Mouse (Mus musculus): ENCODE measurements around the gene Atg7. TPM values are rescaled to one million over a fixed set of nuclear protein-coding genes. Genes with fewer than 3 reads are reported as not detected.

Atg7 gene
- total RNA-seq, 1 experiment from 2014 or later: 33.2 TPM

DNA sequence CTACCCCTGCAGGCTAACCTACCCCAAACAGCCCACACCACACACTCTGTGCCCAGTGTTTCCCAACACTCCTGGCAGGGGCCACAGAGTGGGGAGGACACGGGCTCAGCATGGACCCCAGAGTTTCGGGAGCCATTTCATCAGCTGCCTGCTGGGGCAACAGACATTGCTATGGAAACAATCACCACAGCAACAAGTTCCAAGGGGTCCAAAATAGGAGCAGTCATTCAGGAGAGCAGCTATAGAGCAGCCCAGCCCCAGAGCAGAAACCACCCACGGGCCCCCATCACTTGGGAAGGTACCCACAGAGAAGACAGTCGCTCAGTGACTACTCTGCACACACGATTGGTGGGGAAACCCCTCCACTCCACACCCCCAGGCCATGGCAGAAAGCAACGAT lies 249.5 kb downstream of the Atg7 start:
- ATAC-seq (replicated peaks in 1 of 2; ENCODE audit: insufficient read depth in 1 of 2, low FRiP score in 2 of 2, low TSS enrichment in 1 of 2, low read depth in 1 of 2, poor library complexity in 2 of 2, severe bottlenecking in 2 of 2): no peak

DNA sequence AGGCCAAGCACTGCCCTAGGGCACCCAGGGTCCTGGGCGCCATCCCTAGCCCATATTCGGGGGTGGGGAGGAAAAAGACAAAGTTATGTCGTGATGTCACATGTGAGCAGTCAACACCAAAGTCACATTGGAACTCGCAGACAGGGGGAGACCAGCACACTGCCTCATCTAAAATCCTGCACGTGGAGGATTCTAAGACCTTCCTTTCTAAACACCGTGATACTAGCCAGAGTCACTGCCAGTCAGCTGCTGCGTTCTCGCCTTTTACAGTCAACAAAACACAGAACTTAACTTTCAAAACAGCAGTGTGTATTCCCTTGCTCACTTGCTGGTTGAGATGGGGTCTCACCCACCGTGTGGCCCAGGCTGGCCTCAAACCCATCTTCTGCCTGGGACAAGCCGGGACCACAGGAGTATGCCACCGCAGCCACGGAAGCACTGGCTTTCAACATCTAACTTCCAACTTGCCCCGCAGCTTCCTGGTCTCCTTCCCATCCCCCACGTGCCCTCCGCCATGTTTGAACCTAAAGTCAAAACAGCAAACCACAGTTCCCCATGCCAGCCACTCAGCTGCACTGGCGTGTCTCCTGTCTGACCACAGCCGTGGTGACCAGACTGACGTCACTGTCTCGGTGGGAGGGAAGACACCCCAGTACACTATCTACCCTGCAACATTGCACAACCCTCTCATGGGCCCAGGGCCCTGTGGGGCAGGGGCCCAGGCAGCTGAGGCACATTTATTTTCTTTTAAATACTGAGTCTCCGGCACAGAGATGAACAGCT lies 250.7 kb downstream of the Atg7 start:
- peak; percentile 86 to 88 for ATAC-seq (replicated peaks in 1 of 2; ENCODE audit: insufficient read depth in 1 of 2, low FRiP score in 2 of 2, low TSS enrichment in 1 of 2, low read depth in 1 of 2, poor library complexity in 2 of 2, severe bottlenecking in 2 of 2)

DNA sequence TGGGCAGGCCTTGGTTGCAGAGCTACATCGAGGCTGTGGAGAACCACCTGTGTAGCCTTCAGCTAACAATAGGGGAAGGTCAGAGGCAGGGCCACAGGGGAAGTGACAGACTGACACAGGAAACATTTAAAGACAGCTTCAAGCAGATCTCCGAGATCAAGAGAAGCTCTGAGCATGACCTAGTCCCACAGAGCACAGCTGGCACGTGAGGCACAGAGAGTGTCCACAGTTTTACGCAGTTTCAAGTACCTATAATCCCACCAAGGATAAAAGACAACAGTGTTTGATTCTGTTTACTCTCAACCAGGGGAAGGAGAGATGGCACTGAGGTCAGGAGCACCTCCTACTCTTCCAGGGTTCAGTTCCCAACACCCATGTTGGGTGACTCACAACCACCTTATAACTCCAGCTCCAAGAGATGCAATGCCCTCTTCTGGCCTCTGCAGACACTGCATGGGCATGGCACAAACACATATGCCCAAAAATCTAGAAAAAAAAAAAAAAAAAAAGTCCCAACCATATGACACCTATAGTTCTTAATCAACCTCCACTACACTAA lies 251.7 kb downstream of the Atg7 start:
- peak in 1 of 2 experiments; percentile 4; a peak in 1 of 4 replicates for ATAC-seq (replicated peaks in 1 of 2; ENCODE audit: insufficient read depth in 1 of 2, low FRiP score in 2 of 2, low TSS enrichment in 1 of 2, low read depth in 1 of 2, poor library complexity in 2 of 2, severe bottlenecking in 2 of 2)

DNA sequence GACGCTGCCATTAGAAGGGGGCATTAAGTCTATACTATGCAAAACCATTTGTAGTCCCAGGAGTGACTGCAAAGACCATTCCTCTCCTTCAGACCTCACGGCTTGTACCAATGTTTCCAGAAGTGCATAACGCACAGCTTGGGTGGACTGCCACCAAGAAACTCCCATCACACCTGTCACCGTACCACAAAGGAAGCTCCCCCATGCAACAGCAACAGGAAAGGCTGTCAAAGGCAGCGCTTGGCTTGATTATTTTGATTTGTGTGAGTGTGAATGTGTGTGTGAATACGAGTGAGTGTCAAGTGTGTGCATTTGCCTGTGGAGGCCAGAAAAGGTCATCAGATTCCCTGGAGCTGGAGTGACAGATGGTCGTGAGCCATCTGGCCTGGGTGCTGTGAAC lies 252.3 kb downstream of the Atg7 start:
- no peak for ATAC-seq (replicated peaks in 1 of 2; ENCODE audit: insufficient read depth in 1 of 2, low FRiP score in 2 of 2, low TSS enrichment in 1 of 2, low read depth in 1 of 2, poor library complexity in 2 of 2, severe bottlenecking in 2 of 2)

DNA sequence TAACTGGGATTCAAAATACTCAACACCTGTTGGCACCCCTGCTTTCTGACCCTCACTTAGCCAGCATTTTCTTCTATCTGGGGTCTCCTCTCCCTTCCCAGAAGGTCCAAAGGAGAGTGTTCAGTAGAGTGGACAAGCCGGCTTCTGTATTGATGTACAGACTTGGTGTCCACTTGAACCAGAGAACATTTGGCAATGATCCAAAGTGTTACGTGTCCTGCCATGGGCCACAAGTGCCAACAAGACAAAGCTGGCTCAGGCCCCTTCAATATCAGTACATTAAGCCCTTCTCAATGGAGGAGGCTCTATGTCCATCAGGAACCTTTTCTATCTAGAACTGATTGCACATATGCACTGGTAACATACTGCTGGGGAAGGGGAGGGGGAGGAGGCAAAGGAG lies 253.4 kb downstream of the Atg7 start:
- no peak for ATAC-seq (replicated peaks in 1 of 2; ENCODE audit: insufficient read depth in 1 of 2, low FRiP score in 2 of 2, low TSS enrichment in 1 of 2, low read depth in 1 of 2, poor library complexity in 2 of 2, severe bottlenecking in 2 of 2)

DNA sequence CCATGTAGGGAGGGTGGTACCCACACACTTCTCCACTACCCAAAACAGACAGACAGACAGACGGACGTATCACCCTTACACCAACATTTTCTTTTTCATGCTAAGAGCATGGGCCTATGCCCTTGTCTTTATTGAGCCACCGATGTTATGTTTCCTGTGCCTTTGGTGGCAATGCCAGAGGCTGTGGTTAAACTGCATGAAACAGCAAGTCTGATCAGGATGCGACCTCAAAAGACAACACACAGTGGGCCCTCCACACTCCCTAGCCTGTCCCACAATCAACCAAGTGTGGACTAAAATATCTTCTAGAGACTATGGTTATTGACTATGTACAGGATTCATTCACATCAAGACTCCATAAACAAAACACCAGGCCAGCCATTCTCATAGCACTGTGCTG lies 256.1 kb downstream of the Atg7 start:
- ATAC-seq (replicated peaks in 1 of 2; ENCODE audit: insufficient read depth in 1 of 2, low FRiP score in 2 of 2, low TSS enrichment in 1 of 2, low read depth in 1 of 2, poor library complexity in 2 of 2, severe bottlenecking in 2 of 2): peak; percentile 31 to 68

DNA sequence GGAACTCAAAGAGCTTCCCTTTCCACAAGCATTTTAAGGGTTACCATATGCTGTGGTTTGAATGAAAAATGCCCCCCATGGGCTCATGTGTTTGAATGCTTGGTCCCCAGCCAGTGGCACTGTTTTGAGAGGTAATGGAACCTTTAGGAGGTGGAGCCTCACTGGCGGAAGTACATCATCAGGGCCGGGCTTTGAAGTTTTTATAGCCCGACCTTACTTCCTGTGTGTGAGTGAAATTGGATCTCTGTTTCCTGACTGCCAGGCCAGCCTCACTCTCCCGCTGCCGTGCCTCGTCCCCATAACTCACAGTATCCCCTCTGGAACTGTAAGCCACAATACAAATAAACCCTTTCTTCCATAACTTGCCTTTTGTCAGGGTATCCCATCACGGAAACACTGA lies 256.8 kb downstream of the Atg7 start:
- ATAC-seq (replicated peaks in 1 of 2; ENCODE audit: insufficient read depth in 1 of 2, low FRiP score in 2 of 2, low TSS enrichment in 1 of 2, low read depth in 1 of 2, poor library complexity in 2 of 2, severe bottlenecking in 2 of 2): peak; percentile 62 to 67

DNA sequence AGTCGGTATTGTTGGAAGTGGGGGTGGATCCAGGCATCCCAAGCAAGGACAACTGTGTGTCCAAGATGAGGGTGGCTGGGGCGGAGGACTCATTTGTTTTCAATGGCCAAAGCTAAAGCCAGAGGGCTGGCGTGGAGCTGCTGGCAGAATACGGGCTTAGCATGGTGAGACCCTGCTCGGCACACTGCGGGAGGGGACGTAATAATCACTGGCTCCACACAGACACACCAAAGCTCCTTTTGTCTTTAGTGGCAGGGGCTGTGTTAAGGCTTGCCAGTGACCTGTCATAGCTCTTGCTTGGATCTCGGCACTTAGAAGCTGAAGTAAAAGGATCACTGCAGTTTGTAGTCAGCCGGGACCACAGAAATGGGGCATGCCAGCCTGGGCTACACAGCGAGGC lies 257.3 kb downstream of the Atg7 start:
- ATAC-seq (replicated peaks in 1 of 2; ENCODE audit: insufficient read depth in 1 of 2, low FRiP score in 2 of 2, low TSS enrichment in 1 of 2, low read depth in 1 of 2, poor library complexity in 2 of 2, severe bottlenecking in 2 of 2): no peak

DNA sequence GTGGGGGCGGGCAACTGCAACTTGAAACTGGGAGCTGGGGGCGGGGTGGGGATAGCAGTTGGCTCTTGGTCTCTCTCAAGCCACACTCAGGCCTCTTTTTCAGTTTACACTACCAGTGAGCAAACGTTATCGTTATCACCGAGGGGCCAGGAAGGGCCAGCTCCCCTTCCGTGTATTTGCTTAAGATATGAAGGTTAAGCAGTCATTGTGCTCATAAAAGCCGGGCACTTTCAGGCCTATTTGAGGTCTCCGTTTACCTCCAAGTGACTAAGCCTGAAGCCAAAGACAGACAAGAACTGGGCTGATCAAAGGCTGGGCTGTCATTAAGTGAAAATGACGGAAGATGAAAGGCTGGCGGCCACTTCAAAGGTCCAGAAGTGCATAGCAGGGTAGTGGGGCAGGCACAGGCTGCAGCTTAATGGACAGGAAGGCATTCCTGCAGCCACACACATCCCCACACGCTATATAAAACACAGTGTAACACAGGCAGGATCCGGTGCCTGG lies 258.5 kb downstream of the Atg7 start:
- no peak for ATAC-seq (replicated peaks in 1 of 2; ENCODE audit: insufficient read depth in 1 of 2, low FRiP score in 2 of 2, low TSS enrichment in 1 of 2, low read depth in 1 of 2, poor library complexity in 2 of 2, severe bottlenecking in 2 of 2)

DNA sequence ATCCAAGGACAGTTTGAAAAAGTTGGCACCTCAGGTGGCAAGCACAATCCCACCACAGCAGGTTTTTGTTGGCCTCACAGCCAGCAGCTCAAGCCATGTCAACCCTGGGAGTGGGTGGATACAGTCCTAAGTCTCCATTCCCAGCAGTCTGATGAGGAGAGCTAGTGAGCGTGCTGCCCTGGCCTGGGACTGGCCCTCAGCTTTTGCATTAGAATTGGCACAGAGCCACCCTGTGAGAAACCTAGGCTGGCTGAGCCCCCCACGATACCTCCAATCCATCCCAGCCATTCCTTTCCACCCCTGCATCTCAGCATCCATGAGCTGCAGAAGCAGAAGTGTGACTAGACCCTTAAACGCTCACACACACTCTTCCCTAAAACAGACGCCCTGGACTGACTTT lies 259.0 kb downstream of the Atg7 start:
- no peak for ATAC-seq (replicated peaks in 1 of 2; ENCODE audit: insufficient read depth in 1 of 2, low FRiP score in 2 of 2, low TSS enrichment in 1 of 2, low read depth in 1 of 2, poor library complexity in 2 of 2, severe bottlenecking in 2 of 2)

DNA sequence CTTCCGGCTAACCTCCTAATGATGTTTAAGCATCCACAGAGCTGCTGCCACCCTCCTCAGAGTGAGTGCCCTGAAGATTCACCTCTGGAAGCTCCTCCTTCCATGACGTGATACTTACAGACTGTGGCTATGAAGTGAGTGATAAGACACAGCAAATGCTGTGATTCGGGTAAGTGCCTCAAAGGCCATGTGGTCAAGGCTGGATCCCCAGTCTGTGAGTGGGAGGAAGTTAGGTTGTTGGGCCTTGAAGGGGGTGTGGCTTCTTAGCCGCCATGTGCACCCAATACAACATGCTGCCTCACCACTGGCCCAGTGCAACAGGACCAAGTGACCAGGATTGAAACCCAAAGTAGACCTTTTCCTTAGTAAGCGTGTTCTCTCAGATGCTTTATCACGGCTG lies 261.3 kb downstream of the Atg7 start:
- no peak for ATAC-seq (replicated peaks in 1 of 2; ENCODE audit: insufficient read depth in 1 of 2, low FRiP score in 2 of 2, low TSS enrichment in 1 of 2, low read depth in 1 of 2, poor library complexity in 2 of 2, severe bottlenecking in 2 of 2)

DNA sequence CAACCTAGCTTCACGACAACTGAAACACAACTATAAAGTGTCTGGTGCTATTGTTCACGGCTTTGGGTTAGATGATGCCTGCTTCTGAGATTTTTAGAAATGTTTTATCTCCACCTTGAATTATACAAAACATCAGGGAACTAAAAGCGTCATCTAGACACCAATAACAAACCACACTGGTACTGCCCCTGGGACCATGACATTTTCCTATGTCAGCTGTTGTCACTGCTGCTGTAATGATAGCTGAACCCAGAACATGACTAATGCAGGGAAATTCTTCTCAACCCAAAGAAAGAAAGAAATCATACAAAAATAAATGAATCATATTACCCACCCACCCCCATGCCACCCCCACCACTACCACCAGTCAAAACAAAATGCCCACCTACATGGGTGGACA lies 261.9 kb downstream of the Atg7 start:
- ATAC-seq (replicated peaks in 1 of 2; ENCODE audit: insufficient read depth in 1 of 2, low FRiP score in 2 of 2, low TSS enrichment in 1 of 2, low read depth in 1 of 2, poor library complexity in 2 of 2, severe bottlenecking in 2 of 2): no peak

DNA sequence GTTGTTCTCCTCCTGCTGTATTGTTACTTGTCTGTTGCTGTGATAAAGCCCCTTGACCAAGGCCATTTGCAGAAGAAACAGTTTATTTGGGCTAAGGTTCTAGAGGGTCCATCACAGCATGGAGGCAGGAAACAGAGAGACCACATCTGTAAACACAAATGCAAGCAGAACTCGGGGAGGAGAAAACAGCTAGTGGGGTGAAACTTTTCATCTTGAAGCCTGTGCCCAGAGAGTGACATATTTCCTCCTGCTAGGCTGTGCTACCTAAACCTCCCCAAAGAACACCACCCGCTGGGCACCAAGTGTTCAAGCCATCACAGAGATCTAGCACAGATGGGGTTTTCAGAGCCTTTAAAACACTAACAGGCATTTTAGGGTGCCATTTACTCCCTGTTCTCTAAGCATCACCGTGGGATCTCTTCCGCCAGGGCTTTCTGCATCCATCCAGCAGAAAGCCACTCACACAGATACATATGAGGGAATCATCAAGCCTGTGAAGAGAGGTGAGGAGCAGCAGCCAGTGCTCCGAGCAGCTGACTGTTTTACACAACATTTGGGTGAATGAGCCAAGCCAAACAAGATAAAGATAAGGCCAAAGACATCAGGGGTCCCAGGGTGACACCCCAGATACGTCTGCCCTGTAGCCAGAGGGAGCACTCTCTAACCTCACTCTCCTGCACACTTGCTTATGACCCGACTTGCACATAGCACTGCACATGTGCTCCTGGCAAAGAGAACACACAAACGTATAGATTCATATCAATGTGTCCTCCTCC lies 262.5 kb downstream of the Atg7 start:
- no peak for ATAC-seq (replicated peaks in 1 of 2; ENCODE audit: insufficient read depth in 1 of 2, low FRiP score in 2 of 2, low TSS enrichment in 1 of 2, low read depth in 1 of 2, poor library complexity in 2 of 2, severe bottlenecking in 2 of 2)

DNA sequence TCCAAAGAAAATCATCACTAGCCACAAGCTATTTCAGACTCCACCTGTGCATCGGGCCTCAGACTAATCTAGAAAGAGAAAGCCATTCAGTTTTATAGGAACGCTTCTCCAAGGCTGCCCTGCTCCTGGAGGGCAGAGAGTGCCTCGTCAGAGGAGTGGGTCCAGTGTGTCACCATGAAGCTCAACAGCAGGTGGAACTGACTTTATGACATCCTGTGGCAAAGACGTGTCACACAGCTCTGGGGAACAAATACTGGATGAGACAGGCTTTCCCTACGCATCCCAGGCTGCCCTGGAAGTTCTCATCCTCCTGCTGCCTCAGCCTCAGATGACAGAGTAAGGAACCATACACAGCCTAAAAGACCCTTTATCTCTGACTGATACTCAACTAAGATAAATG lies 263.3 kb downstream of the Atg7 start:
- no peak for ATAC-seq (replicated peaks in 1 of 2; ENCODE audit: insufficient read depth in 1 of 2, low FRiP score in 2 of 2, low TSS enrichment in 1 of 2, low read depth in 1 of 2, poor library complexity in 2 of 2, severe bottlenecking in 2 of 2)

DNA sequence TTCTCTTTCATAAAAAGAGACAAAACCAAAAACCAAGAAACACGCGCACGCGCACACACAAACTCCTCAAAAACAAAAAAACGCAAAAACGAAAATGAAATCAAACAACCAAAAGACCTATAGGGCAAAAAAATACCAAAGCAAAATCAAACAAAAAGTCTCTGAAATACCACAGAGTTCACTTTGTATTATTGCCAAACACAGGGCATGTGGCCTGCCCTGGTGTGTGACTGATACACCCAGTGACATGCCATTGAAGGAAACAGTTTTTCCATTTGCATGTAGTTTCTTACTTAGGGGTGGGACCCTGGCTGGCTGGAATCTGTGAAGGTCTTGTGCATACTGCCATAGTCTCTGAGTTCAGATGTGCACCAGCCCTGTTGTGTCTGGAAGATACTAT lies 264.6 kb downstream of the Atg7 start:
- no peak for ATAC-seq (replicated peaks in 1 of 2; ENCODE audit: insufficient read depth in 1 of 2, low FRiP score in 2 of 2, low TSS enrichment in 1 of 2, low read depth in 1 of 2, poor library complexity in 2 of 2, severe bottlenecking in 2 of 2)

DNA sequence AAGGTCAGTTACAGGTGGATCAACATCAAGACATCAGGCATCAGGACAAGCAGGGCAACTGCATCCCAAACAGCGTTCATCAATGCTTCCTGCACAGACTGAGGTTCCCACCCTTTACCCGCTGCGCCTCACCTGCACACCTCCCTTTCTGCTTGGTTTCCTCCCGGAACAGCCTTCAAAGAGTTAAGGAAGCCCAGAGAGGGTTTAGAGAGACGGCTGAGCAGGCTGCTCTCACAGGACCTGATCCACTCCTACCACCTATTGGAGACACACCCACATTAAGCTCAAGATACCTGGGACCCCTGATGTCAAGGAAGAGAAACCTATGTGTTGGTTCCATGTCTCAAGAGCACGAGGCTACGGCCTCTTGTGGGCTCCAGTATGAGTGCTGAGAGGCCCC lies 266.9 kb downstream of the Atg7 start:
- ATAC-seq (replicated peaks in 1 of 2; ENCODE audit: insufficient read depth in 1 of 2, low FRiP score in 2 of 2, low TSS enrichment in 1 of 2, low read depth in 1 of 2, poor library complexity in 2 of 2, severe bottlenecking in 2 of 2): no peak
